Mouse (Mus musculus) frontal cortex, adult 2 months (tissue): ENCODE data around the gene Nup153. TPM values are rescaled to one million over a fixed set of nuclear protein-coding genes. Genes with fewer than 3 reads are reported as not detected.

Source experiments
- DNase-seq, 2 experiments: peaks; one replicate each; pipeline ENCODE4 v3.0.0; 2022; ENCODE audit warnings: low spot score in 1 of 2; ENCODE audit errors: extremely low spot score in 1 of 2
- polyA plus RNA-seq: library from polyadenylated mRNA; depleted of rRNA; stranded (reverse); fragments of >200 nt; gene quantifications from 2 replicates; pipeline ENCODE4 v1.2.3, GENCODE M21; 2012

The Nup153 gene
- polyA plus RNA-seq, 1 experiment, result 32.1 TPM

GRCm38 (mm10) chr13:46735219-46735807 is 7.6 kb upstream of the Nup153 start:
- no peak for DNase-seq

DNA sequence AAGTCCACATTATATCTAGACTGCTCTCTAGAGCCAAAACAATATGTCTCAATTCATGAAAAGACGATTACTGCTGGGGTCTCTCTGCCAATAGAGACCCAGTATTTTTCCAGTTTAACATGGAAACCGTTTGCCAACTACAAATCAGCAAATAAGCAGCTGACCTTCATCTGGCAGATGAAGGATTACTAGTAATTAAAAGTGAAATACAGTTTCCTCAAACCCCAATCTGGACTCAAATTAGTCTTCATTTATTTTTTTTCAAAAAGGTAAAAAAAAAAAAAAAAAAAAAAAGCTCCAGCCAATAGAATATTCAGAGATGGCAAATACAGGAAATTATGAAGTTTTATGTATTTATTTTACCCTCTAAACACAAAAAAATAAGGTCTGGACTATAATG is 2.3 kb upstream of the Nup153 start:
- no peak for DNase-seq

GRCm38 (mm10) chr13:46728411-46728810 is 671 bp upstream of the Nup153 start:
- peak in 1 of 2 experiments; percentile 24 for DNase-seq

GRCm38 (mm10) chr13:46727038-46727836 is 503 bp downstream of the Nup153 start:
- DNase-seq, result peak; percentile 11 to 49

DNA sequence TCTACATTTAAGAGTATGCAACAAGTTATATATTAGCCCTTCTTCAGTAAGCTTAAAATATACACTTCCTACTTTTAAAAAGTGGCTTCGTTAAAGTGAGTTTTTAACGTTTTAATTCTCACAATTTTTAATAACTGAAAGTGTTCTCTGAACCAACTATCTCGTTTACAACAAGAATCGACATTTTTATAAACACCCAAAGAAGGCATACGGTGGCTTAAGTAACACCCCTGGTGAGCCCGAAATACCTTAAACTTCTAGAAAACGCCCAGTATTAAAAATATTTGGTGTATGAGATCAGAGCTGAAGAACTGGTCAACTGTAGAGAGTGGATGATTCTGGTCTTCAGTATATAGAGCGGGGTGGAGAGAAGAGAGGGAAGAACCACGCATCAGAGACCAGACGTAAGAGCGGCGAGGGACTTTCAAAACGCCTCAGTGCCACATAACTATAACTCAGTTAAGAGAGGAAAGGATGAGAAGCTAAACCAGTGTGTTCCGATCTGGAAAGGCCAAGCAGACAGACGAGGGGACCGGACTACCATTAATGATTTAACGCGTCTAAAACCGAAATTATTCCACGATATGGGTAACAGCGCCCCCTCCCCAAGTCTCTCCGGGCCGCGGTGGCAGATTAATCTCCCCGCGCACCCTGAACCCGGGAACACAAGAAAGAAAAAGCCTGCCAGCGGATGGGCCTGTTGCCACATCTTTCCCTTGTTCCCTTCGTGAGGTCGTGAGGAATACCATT is 1.3 kb downstream of the Nup153 start:
- DNase-seq, result peak in 1 of 2 experiments; percentile 16

GRCm38 (mm10) chr13:46725227-46725626 is 2.5 kb downstream of the Nup153 start:
- DNase-seq, result no peak

DNA sequence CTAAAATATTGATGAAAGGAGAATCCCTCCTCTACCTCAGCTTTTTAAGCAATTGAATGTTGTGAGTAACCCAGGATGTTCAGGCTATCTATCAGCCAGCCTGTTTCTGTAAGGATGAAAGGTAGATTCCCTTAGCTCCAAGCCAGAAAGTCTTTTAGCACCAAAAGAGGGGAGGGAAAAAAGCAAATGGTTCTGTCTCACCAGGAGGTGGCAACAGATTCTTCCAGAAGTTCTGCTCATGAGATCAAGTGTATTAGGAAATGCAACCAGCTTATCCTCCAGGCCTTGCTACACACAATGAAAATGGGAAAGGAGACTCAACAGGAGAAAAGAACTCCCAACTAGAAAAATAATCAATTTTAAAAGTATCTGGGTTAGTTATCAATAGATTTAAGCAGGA is 3.4 kb downstream of the Nup153 start:
- DNase-seq, result peak in 1 of 2 experiments; percentile 16

DNA sequence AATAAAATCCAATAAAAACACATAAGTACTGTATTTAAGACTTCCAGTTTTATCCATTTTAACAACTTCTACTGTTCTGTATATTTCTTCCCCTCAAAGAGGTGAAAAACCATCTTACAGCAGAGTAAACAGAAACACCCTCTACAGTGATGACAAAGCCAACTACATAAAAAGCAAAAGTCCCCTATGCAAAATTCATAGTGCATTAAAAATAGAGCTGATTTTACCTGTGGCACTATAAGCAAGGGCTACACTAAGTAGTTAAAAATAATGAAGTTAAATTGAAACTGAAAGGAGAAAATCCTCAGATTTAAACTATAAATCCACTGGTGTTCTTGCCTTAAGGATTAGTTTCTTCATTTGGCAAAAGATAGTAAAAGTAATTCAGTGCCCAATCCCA is 6.7 kb downstream of the Nup153 start:
- no peak for DNase-seq

- no peak for DNase-seq
Measured at GRCm38 (mm10) chr13:46718893-46719400, 8.8 kb downstream of the Nup153 start.

DNA sequence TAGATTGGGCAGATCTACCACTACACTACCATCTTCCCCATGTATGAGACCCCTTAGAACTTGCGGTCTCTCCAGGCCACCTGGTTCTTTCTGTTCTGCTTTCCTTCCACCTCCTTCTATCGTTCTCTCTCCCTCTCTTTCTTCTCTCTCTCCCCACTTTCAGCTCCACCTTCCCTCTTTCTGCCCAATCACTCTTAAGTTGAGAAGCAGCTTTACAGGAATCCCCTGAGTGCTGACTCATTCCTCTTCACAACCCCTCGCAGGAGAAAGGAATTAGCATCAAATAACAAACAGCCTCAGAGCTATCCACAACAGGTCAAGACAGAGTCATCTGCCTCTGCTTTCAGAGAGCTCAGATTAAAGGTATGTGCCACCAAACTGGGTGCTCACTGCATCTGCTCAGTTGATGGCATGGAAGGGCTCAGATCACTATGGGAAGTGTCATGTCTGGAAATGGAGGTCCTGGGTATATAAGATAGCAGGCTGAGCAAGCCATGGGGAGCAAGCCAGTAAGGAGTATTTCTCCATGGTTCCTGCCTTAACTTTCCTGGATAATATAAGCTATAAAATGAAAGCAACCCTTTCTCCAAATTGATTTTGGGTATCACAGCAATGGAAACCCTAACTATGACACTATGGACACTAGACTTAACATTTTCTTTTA is 11.6 kb downstream of the Nup153 start:
- no peak for DNase-seq

DNA sequence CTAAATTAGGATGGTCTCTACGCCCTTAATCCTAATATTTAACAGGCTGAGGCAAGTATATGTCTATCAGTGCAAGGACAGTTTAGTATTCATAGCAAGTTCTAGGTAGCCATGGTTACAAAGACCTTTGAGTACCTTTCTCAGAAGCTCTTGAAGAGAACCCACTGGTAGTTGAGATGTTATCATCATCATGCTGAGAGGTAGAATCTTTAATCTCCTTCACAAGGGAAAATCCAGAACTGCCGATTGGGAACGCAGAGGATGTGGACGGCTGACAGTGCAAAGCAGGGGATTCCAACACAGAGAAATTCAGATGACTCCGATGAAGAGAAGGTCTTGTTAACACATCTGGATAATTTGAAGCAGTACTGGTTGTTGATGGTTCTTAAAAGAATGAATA is 14.3 kb downstream of the Nup153 start:
- DNase-seq, result no peak

- DNase-seq, result no peak
Measured at GRCm38 (mm10) chr13:46703138-46703537, 24.6 kb downstream of the Nup153 start.

DNA sequence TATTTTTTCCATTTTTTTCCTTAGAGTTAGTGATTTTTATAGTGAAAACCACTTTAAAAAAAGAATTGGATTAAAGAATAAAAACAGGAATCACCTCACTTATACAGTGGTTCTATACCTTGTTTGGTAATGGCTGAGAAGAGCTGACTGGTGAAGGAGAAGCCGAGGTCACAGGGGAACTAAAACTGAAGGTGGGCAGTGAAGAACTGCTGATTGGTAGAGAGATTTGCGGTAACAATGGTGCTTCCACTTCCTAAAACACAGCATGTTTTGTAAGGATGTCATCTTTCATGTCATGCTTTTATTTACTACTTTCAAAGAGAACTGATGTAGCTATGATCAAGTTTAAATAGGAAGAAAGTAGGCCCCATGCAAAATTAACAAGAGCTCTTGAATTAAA is 26.3 kb downstream of the Nup153 start:
- no peak for DNase-seq

DNA sequence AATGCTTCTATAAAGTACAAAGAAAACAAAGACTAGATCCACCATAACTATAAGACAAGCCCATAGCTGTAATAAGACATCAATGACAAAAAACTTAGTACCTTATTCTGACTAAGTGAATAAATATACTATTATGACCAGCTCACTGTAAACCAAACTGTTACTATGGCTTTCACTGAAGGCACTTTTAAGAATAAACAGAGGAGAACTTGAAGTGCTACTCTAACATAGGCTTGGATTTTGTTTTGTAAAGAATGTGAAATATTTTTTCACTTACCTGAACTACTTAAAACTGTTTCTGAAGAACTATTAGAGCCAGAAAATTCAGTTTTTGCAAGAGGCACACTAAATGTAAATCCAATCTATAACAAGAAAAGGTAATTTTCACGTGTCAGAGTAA is 28.4 kb downstream of the Nup153 start:
- DNase-seq, result no peak

DNA sequence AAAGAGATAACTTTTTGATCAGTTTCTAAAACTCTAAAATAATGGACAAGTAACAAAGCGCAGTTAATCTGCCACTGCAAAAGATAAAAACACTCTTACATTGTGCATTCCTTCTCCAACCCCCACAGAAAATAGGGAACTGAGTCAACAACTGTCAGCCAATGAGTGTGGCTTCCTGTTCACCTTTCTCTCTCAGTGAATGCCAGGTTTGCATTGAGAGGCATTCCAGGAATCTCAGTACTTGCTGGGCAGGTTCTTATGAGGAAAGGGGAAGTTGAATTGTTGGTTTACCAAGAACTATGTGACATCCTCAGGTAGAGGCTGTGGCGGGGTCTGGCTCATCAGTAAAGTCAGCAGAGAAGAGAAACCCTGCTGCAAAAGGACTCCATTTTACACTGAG is 31.0 kb downstream of the Nup153 start:
- no peak for DNase-seq

- DNase-seq, result no peak
Measured at GRCm38 (mm10) chr13:46695932-46696331, 31.8 kb downstream of the Nup153 start.

DNA sequence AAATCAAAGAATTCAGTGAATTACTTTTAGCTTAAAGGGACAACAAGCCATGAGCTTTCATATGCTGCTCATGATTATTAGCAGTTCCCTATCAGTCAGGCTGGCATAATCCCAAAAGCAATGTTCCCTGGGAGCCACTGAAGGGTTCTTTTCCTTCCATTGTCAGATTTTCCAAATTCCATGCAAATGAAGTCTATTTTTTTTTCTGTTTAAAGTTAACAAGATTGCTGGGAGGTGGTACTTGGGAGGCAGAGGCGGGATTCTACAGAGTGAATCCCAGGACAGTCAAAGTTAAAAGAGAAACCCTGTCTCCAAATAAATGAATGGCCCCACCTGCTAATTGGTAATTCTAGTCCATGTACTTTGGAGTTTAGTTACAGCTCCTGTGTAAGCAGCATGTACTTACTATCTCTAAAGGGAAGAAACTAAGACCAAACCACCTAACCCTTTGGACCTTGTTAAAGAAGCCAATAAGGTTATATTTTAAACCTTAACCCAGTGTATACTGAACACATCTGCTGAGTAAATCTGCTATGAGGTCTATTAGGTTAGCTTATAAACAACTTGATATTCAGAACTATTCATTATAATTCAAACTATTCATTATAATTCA is 32.3 kb downstream of the Nup153 start:
- no peak for DNase-seq

- no peak for DNase-seq
Measured at GRCm38 (mm10) chr13:46690559-46691241, 37.0 kb downstream of the Nup153 start.

GRCm38 (mm10) chr13:46683370-46683769 is 44.4 kb downstream of the Nup153 start:
- DNase-seq, result no peak

DNA sequence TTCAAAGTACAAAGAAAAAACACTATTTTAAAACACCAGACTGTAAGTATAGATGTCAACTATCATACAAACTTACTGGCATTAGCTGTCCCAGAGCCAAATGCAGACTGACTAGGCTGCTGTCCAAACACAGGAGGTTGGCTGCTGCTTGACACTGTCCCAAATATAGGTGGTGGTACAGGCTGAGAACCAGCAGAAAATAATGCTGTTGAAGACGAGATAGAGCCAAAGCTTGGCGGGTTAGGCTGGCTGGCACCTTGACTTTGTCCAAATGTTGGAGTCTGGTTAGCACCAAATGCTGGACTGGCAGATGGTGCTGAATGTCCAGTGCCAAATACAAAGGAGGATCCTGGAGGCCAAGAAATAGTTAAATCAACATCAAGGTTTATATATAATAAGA is 44.8 kb downstream of the Nup153 start:
- DNase-seq, result no peak
